Mouse (Mus musculus) midbrain, embryonic 16.5 days (tissue): ENCODE data around the gene Snx29. TPM values are rescaled to one million over a fixed set of nuclear protein-coding genes. Genes with fewer than 3 reads are reported as not detected.

Experiments
- ATAC-seq: fragments of 200-750 bp; cut with Nextera tagmentation; 2 replicates; pipeline ENCODE4 v1.8.0; 2017; ENCODE audit warnings: moderate TSS enrichment
- H3K27ac ChIP-seq: fragments of 300-500 bp; sonication (generic); 2 replicates; pipeline ENCODE4 v1.5.1; 2014; ENCODE audit warnings: mild to moderate bottlenecking, low read length, mixed read lengths
- H3K27me3 ChIP-seq: fragments of 300-500 bp; sonication (generic); 2 replicates; pipeline ENCODE4 v1.6.1; 2014; ENCODE audit warnings: low read depth, low read length, mixed read lengths; ENCODE audit not compliant: control insufficient read depth, insufficient read depth
- H3K36me3 ChIP-seq: fragments of 300-500 bp; sonication (generic); 2 replicates; pipeline ENCODE4 v1.6.1; 2014; ENCODE audit warnings: mild to moderate bottlenecking, low read length, moderate library complexity, mixed read lengths; ENCODE audit not compliant: control insufficient read depth, insufficient read depth
- H3K4me1 ChIP-seq: fragments of 300-500 bp; sonication (generic); 2 replicates; pipeline ENCODE4 v1.6.1; 2014; ENCODE audit warnings: mild to moderate bottlenecking, low read length, mixed read lengths; ENCODE audit not compliant: control insufficient read depth, insufficient read depth
- H3K4me2 ChIP-seq: fragments of 300-500 bp; sonication (generic); 2 replicates; pipeline ENCODE4 v1.6.1; 2014; ENCODE audit warnings: mild to moderate bottlenecking, low read length, mixed read lengths
- H3K4me3 ChIP-seq: fragments of 300-500 bp; sonication (generic); 2 replicates; pipeline ENCODE4 v1.5.1; 2014; ENCODE audit warnings: low read depth, mild to moderate bottlenecking, low read length, moderate library complexity, mixed read lengths
- H3K9ac ChIP-seq: fragments of 300-500 bp; sonication (generic); 2 replicates; pipeline ENCODE4 v1.6.1; 2014; ENCODE audit warnings: low read depth, low read length, mixed read lengths
- H3K9me3 ChIP-seq: fragments of 300-500 bp; sonication (generic); replicated peaks from 2 replicates; pipeline ENCODE4 v1.6.1; 2014; ENCODE audit warnings: mild to moderate bottlenecking, low read length, mixed read lengths; ENCODE audit not compliant: control insufficient read depth, poor library complexity, severe bottlenecking
- WGBS: fragments of 180-500 bp; shearing (Covaris S2); extraction: QIAGEN DNeasy Blood & Tissue Kit; methylation state at CpG from one replicate; pipeline ENCODE4 v1.1.7; 2014; 5-methylcytosine and 5-hydroxymethylcytosine counted together
- polyA plus RNA-seq: library from polyadenylated mRNA; unstranded; fragments of >200 nt; fragmentation: Nextera tagmentation; extraction: Ambion mirVana; gene quantifications from 2 replicates; pipeline ENCODE4 v1.2.1, GENCODE M21; 2015

The Snx29 gene
- polyA plus RNA-seq, 1 experiment from 2014 or later = 16.8 TPM

GRCm38 (mm10) chr16:11530466-11531194 is 207.9 kb downstream of the Snx29 start:
- Histone ChIP-seq H3K27me3 (no peaks in the 10 kb centered on the region), H3K4me3 (no peak overlapping the region), H3K36me3 (no peaks in the 10 kb centered on the region), H3K9me3 (no peaks in the 10 kb centered on the region), H3K27ac (no peak overlapping the region), H3K9ac (no peak overlapping the region), H3K4me2 (no peak overlapping the region), H3K4me1 (peaks cover 3% of the 10 kb centered on the region; the same call in 1 of the 2 replicates)
- ATAC-seq = no peak
- 47% methylated on average over 13 of the region's 13 CpGs for WGBS

DNA sequence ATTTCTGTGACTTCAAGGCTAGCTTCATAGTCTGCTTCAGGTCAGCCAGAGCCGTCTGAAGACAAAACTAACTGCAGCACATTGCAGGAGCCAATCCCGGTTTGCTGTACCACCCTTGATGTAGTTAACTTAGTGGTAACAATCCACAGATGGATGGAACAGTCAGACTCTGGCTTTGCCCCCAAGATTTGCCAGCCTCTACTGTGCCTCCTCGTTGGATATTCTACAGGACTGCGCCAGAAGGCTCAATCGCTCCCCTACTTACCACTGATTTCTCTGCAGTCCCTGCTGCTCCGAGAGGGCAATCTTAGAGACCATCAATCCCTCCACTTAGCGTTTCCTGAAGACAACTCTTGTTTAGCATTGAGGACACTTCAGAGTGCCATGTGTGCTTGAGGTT is 208.7 kb downstream of the Snx29 start:
- WGBS = 88% methylated on average over 7 of the region's 7 CpGs
- Histone ChIP-seq H3K36me3 (no peaks in the 10 kb centered on the region), H3K27me3 (no peaks in the 10 kb centered on the region), H3K9ac (no peak overlapping the region), H3K4me2 (no peak overlapping the region), H3K27ac (no peak overlapping the region), H3K9me3 (no peaks in the 10 kb centered on the region), H3K4me1 (peaks cover 3% of the 10 kb centered on the region; the same call in 1 of the 2 replicates), H3K4me3 (no peak overlapping the region)
- no peak for ATAC-seq

- no peak overlapping the region for H3K27ac ChIP-seq
- no peak overlapping the region for H3K9ac ChIP-seq
- H3K4me3 ChIP-seq = no peak overlapping the region
- no peaks in the 10 kb centered on the region for H3K36me3 ChIP-seq
- H3K4me2 ChIP-seq = no peak overlapping the region
- H3K4me1 ChIP-seq = 0 out of 2 replicates have a peak, but pooled peaks cover 4% of the 10 kb centered on the region
- H3K9me3 ChIP-seq = no peaks in the 10 kb centered on the region
- no peaks in the 10 kb centered on the region for H3K27me3 ChIP-seq
- no peak for ATAC-seq
- 84% methylated on average over 8 of the region's 8 CpGs for WGBS
Observed at GRCm38 (mm10) chr16:11532592-11532991, 209.9 kb downstream of the Snx29 start.

DNA sequence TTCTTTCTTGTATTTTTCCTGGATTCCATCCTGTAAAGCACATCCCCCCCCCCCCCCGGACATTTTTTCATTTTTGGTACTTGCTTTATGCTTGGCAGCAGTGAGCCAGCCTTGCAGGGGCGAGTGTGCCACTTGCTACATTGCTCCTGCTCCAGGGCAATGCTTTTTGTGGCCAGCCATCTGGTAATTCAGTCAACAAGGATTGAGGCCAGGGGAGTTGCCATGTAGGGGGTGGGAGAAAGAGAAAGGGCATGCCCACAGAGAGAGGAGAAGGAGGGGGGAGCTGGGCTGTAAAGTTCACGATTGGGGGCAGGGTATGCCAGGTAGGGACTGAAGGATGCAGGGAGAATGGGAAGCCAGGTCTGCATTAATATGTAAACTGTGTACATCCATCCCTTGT is 210.7 kb downstream of the Snx29 start:
- no peak overlapping the region for H3K4me3 ChIP-seq
- H3K4me1 ChIP-seq = peaks cover 7% of the 10 kb centered on the region; the same call in 1 of the 2 replicates
- H3K27ac ChIP-seq = no peak overlapping the region
- no peak overlapping the region for H3K9ac ChIP-seq
- no peaks in the 10 kb centered on the region for H3K36me3 ChIP-seq
- ATAC-seq = no peak
- no peaks in the 10 kb centered on the region for H3K9me3 ChIP-seq
- no peak overlapping the region for H3K4me2 ChIP-seq
- H3K27me3 ChIP-seq = no peaks in the 10 kb centered on the region
- 59% methylated on average over 3 of the region's 3 CpGs for WGBS

DNA sequence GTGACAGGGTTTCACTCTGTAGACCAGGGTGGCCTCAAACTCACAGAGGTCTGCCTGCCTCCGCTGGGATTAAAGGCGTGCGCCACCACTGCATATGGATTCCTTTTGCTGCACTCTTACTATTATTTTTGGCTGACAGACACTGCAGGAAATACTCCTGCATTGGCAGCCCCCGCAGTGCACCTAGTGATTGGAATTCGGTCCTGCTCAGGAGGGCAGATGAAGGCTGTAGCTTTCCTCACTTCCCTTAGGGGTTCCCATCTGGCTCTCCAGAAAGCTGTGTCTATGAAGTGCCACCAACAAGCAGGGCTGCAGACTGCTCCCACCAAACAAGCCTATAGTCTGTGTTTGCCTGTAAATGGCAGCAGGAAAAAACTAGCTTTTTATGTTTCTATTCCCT is 215.0 kb downstream of the Snx29 start:
- H3K4me2 ChIP-seq = no peak overlapping the region
- peak overlapping the region; percentile 35; the same call in 1 of the 2 replicates for H3K27ac ChIP-seq
- H3K4me1 ChIP-seq = peaks cover 7% of the 10 kb centered on the region; the same call in 1 of the 2 replicates
- ATAC-seq = no peak
- no peaks in the 10 kb centered on the region for H3K27me3 ChIP-seq
- H3K9ac ChIP-seq = no peak overlapping the region
- no peak overlapping the region for H3K4me3 ChIP-seq
- no peaks in the 10 kb centered on the region for H3K36me3 ChIP-seq
- H3K9me3 ChIP-seq = no peaks in the 10 kb centered on the region
- 25% methylated on average over 5 of the region's 5 CpGs for WGBS

GRCm38 (mm10) chr16:11538191-11538590 is 215.5 kb downstream of the Snx29 start:
- Histone ChIP-seq H3K4me2 (no peak overlapping the region), H3K27me3 (no peaks in the 10 kb centered on the region), H3K9ac (no peak overlapping the region), H3K9me3 (no peaks in the 10 kb centered on the region), H3K4me1 (peaks cover 7% of the 10 kb centered on the region; the same call in 1 of the 2 replicates), H3K4me3 (no peak overlapping the region), H3K36me3 (no peaks in the 10 kb centered on the region), H3K27ac (peak overlapping the region; percentile 17; the same call in 1 of the 2 replicates)
- no peak for ATAC-seq
- 34% methylated on average over 3 of the region's 3 CpGs for WGBS

DNA sequence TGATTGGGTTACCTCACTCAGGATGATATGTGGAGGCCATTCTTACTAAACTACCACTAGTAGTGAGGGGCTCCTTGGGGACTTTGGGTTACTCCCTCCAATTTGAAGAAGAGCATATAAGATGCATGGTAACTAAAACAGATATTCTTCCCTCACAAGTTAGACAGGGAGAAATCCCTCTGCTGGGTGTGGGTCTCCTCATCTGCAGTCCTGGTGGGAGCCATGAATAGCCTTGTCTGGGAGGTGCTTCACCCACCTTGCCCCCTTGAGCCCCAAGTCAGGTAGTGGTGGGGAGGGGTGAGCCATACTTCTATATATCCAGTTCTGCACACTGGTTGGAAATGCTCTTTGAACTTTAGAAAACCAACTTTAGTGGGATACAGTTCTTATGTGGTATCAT is 218.3 kb downstream of the Snx29 start:
- Histone ChIP-seq H3K4me2 (no peak overlapping the region), H3K9ac (no peak overlapping the region), H3K4me1 (peaks cover 7% of the 10 kb centered on the region; the same call in 1 of the 2 replicates), H3K27ac (no peak overlapping the region), H3K36me3 (no peaks in the 10 kb centered on the region), H3K27me3 (no peaks in the 10 kb centered on the region), H3K9me3 (no peaks in the 10 kb centered on the region), H3K4me3 (no peak overlapping the region)
- ATAC-seq = no peak

GRCm38 (mm10) chr16:11541769-11542168 is 219.1 kb downstream of the Snx29 start:
- no peak overlapping the region for H3K9ac ChIP-seq

DNA sequence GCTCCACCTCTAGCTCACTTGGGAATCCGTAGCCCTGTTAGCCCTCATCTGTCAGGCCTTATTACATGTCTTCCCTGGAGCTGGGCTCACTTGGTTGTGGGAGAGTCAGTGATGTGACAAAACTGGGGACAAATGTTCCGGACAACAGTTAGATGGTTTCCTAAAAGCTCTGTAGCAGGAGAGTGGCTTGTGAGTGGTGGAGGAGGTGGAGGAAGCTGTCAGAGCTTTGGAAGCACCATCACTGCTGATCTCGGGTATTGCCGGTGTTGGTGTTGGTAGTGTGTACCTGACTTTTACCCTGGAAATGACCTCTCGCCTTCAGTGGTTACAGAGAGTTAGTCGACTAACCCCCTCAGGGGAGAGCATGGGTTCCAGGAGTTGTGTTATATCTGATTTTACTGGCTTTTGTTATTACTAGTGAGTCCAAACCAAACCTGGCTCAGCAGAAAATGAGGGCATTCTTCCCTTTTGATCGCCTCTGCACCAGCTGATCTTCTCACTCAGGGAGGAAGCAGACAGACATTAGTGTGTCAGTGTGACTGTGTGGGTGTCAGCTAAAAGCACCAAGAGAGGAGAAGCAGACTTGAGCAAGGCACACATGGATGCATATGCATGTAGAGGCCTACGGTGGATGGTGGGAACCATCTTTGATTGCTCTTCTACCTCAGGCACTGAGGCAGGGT is 227.5 kb downstream of the Snx29 start:
- no peak overlapping the region for H3K9ac ChIP-seq
- H3K4me1 ChIP-seq = no peaks in the 10 kb centered on the region
- no peaks in the 10 kb centered on the region for H3K36me3 ChIP-seq
- H3K9me3 ChIP-seq = no peaks in the 10 kb centered on the region
- H3K27me3 ChIP-seq = no peaks in the 10 kb centered on the region
- H3K4me2 ChIP-seq = no peak overlapping the region
- H3K4me3 ChIP-seq = no peak overlapping the region
- no peak for ATAC-seq
- 90% methylated on average over 8 of the region's 8 CpGs for WGBS
- H3K27ac ChIP-seq = no peak overlapping the region

More at GRCm38 (mm10) chr16:11541769-11542168, 219.1 kb downstream of the Snx29 start:
- H3K4me2 ChIP-seq = no peak overlapping the region
- H3K36me3 ChIP-seq = no peaks in the 10 kb centered on the region
- H3K27me3 ChIP-seq = no peaks in the 10 kb centered on the region
- H3K4me1 ChIP-seq = peaks cover 7% of the 10 kb centered on the region; the same call in 1 of the 2 replicates
- 97% methylated on average over 7 of the region's 7 CpGs for WGBS
- no peak for ATAC-seq
- no peak overlapping the region for H3K27ac ChIP-seq
- H3K9me3 ChIP-seq = no peaks in the 10 kb centered on the region
- H3K4me3 ChIP-seq = no peak overlapping the region
